Mouse (Mus musculus): ENCODE measurements around the gene Wdr66.

DNA sequence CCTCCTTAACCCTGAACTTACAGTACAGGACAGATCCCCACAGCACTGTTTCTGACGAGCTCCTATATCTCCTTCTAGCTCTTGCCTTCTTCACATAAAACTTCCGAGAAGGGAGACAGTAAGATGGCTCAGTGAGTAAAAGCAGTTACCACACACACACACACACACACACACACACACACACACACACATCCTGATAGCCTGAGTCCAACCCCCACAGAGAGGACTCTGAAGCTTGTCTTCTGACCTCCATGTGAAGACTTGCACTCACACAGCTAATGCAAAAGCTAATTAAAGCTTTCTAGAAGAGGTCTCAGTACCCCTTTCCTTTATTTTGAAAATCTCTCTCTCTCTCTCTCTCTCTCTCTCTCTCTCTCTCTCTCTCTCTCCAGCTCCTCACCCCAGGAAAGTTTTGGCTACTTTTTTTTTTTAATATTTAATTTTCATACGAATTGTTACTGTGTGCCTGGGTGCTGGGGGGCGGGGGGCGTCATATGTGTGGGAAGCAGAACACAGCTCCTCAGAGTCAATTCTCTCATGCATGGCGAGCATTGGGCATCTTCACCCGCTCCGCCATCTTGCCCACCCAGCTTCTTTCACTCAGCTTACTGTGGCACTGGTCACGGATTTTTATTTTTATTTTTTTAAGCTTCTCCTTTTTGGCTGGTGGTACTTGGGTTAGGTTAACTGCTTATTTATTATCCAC is 24.9 kb downstream of the Wdr66 start:
- no peak for TF ChIP-seq CTCF (conservative IDR thresholded peaks at IDR 0.05 in 1 of 2, IDR thresholded peaks at IDR 0.05 in 1 of 2; ENCODE audit: low read depth in 2 of 2, low read length in 2 of 2)
- no peak for TF ChIP-seq MYC (IDR thresholded peaks at IDR 0.05; ENCODE audit: low read depth, low read length)
- TF ChIP-seq POLR2A (IDR thresholded peaks at IDR 0.05; ENCODE audit: low read depth, low read length) = no peak
- no peak for TF ChIP-seq EP300 (IDR thresholded peaks at IDR 0.05; ENCODE audit: low read length)
- TF ChIP-seq E2F4 (IDR thresholded peaks at IDR 0.05; ENCODE audit: insufficient replicate concordance, low read depth, low read length) = no peak
- no peak for TF ChIP-seq ZNF384 (IDR thresholded peaks at IDR 0.05; ENCODE audit: low read depth, low read length)
- no peak for TF ChIP-seq MXI1 (IDR thresholded peaks at IDR 0.05; ENCODE audit: low read depth, low read length)
- no peak for TF ChIP-seq CHD1 (IDR thresholded peaks at IDR 0.05; ENCODE audit: low read depth, low read length)
- TF ChIP-seq USF1 (IDR thresholded peaks at IDR 0.05; ENCODE audit: low read depth, low read length) = no peak

Data from CH12.LX (cell line).